Mouse (Mus musculus) B cell, adult (primary cell): ENCODE results near the gene Rbfox3. TPM values are rescaled to one million over a fixed set of nuclear protein-coding genes. Genes with fewer than 3 reads are reported as not detected.

ENCODE experiments used
- total RNA-seq: library from RNA; stranded (reverse); gene quantifications from 4 replicates; pipeline ENCODE4 v1.2.4, GENCODE M21; 2023; ENCODE audit not compliant: inconsistent age

The Rbfox3 gene
- total RNA-seq = not detected in 4 replicates

DNA sequence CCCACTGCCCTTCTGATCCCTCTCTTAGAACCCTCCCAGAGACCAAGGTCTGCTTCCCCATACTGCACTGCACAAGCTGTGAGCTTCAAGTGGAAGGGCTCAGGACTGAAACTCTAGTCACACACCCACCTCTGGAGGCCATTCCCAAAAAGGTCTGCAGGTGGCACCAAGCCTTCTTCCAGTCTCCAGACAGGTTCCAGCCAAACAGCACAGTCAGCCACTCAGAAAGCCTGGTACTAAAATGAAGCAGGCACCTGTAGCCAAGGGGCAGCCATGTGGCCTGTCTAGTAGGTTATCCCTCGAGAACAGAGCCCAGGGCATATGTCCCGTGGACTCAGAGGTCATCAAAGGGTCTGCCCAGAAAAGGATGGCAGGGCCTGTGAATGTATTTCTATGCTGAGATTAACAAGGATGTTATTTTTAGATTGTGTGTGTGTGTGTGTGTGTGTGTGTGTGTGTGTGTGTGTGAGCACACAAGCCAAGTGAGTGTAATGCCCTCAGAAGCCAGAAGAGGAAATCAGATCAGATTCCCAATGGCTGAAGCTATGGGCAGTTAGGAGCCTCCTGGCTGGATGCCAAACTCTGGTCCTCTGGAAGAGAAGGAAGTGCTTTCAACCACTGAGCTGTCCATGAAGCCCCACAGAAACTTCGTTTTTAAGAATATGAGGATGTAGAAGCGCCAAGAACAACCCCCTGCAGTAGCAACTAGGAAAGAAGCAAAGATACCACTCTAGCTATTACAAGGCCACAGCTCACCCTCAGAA is at the start of gene Rbfox3:
TSS of gene Rbfox3 (minus strand) at position 291 of the 764 bp plus-strand sequence.

DNA sequence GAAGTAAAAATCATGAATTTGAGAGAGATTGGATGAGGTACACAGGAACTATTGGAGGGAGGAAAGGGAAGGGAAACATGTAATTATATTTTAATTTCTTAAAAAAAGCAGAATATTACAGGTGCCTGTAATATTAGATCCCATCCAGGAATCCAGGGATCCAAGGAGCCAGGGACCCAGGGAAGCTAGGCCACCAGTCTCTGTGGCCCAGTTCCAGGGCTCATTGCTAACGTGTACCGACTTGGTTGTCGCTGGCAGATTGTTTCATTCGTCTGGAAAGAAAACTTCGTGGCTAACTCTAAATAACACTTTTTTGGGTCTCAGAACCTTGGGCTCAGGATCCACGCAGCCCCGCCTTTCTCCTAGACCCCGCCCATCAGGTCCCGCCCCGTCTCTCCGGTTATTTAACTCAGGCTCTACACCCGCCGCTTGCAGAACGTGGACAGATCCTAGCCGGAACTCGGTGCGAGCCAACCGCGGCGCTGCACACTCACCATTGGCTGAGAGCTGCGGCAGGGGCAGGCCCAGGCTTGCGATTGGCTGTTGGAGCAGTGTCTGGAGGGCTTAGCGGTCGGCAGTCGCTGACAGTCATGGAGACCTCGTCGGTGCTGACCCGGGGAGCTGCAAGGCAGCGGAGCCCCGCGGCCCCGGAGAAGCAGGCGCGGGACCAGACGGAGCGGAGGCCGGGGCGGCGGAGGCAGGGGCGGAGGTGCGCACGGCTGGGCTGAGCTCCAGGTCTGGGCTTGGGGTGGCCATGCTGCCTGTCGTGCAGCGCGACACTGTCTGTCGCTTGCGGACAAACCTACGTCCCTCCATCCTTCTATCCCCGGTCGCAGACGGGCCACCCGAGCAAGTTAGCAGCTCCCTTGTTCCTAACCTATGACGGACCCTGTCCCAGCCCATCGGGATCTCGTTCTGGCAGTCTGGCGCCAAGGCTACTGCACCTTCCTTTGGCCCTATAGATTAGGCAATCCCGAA is 434.7 kb downstream of the Rbfox3 start, which contains the start of gene Engase:
TSS of gene Engase (plus strand) at position 434 of the 978 bp plus-strand sequence.

Other genes starting within 250 kb of the Rbfox3 start
- not detected in 4 replicates for gene Enpp7, start 76.6 kb upstream of the Rbfox3 start, total RNA-seq
- gene Cbx2, start 111.4 kb upstream of the Rbfox3 start, total RNA-seq = 5.9 to 8.5 TPM (median 6.3 TPM) in 4 replicates
- 15.4 to 19.6 TPM (median 17.5 TPM) in 4 replicates for gene Cbx8, start 129.4 kb upstream of the Rbfox3 start, total RNA-seq
- 78.9 to 91.0 TPM (median 87.1 TPM) in 4 replicates for gene Cbx4, start 174.6 kb upstream of the Rbfox3 start, total RNA-seq